Mouse (Mus musculus) ES-E14 (cell line): Measurements from ENCODE around the gene Ddx21. TPM values are rescaled to one million over a fixed set of nuclear protein-coding genes. Genes with fewer than 3 reads are reported as not detected.

Experiments
- DNase-seq: peaks from one replicate; pipeline ENCODE4 v3.0.0-alpha.2; 2013; ENCODE audit warnings: low read depth, low spot score
- H3K27ac ChIP-seq: 2 replicates; pipeline ENCODE4 v1.5.1; 2012; ENCODE audit warnings: low read depth, mild to moderate bottlenecking, low read length, moderate library complexity, mixed read lengths; ENCODE audit not compliant: poor library complexity, insufficient read depth, severe bottlenecking
- H3K36me3 ChIP-seq: 2 replicates; pipeline ENCODE4 v1.6.1; 2012; ENCODE audit warnings: mild to moderate bottlenecking, low read length, moderate library complexity, mixed read lengths; ENCODE audit not compliant: control insufficient read depth, poor library complexity, insufficient read depth, severe bottlenecking
- H3K4me1 ChIP-seq, 2 experiments: fragments of 150-350 bp in 1 of 2; sonication (generic) in 1 of 2; 2 replicates each; pipeline ENCODE4 v1.6.1; 2012; ENCODE audit warnings: low read length in 2 of 2, mild to moderate bottlenecking in 1 of 2, mixed read lengths in 1 of 2; ENCODE audit not compliant: control insufficient read depth in 2 of 2, insufficient read depth in 2 of 2, poor library complexity in 1 of 2
- H3K4me3 ChIP-seq, 2 experiments: fragments of 150-350 bp in 1 of 2; sonication (generic) in 1 of 2; 2 replicates each; pipeline ENCODE4 v1.5.1; 2012; ENCODE audit warnings: low read length in 2 of 2, low read depth in 1 of 2, mild to moderate bottlenecking in 1 of 2, mixed read lengths in 1 of 2; ENCODE audit not compliant: insufficient read depth in 1 of 2, poor library complexity in 1 of 2, severe bottlenecking in 1 of 2
- H3K9ac ChIP-seq: 2 replicates; pipeline ENCODE4 v1.6.1; 2012; ENCODE audit warnings: low read depth, mild to moderate bottlenecking, low read length, mixed read lengths; ENCODE audit not compliant: poor library complexity, insufficient read depth, severe bottlenecking
- H3K9me3 ChIP-seq: fragments of 150-350 bp; sonication (generic); 2 replicates; pipeline ENCODE4 v1.6.1; 2012; ENCODE audit warnings: low read depth, mild to moderate bottlenecking, low read length; ENCODE audit not compliant: control insufficient read depth, insufficient read depth
- CHD2 ChIP-seq: IDR thresholded peaks from 2 replicates; pipeline ENCODE4 v1.6.1; 2014; ENCODE audit warnings: mild to moderate bottlenecking, low read depth, low read length, inconsistent platforms
- HCFC1 ChIP-seq: IDR thresholded peaks from 2 replicates; pipeline ENCODE4 v1.6.1; 2012; ENCODE audit warnings: low read length, inconsistent platforms, borderline replicate concordance; ENCODE audit not compliant: insufficient read depth
- MAFK ChIP-seq: IDR thresholded peaks from 2 replicates; pipeline ENCODE4 v1.6.1; 2014; ENCODE audit warnings: mild to moderate bottlenecking, low read depth, low read length, inconsistent platforms; ENCODE audit not compliant: insufficient read depth
- ZC3H11A ChIP-seq: IDR thresholded peaks from 2 replicates; pipeline ENCODE4 v1.6.1; 2012; ENCODE audit warnings: low read depth, mild to moderate bottlenecking, inconsistent platforms, low read length, borderline replicate concordance
- ZNF384 ChIP-seq: IDR thresholded peaks from 2 replicates; pipeline ENCODE4 v1.6.1; 2012; ENCODE audit warnings: low read depth, low read length, inconsistent platforms
- in situ Hi-C, 2 experiments: fragments of 600-800 bp; cut with MboI; formaldehyde crosslinking; loops; one replicate each; pipeline ENCODE4 v1.15.1; 2025; ENCODE audit warnings: low sequenced_read_pairs in 2 of 2, inconsistent platforms in 1 of 2; ENCODE audit not compliant: unreplicated experiment in 2 of 2
- total RNA-seq: library from RNA; depleted of rRNA; stranded (reverse); fragments of 300-350 nt; gene quantifications from 2 replicates; pipeline ENCODE4 v1.2.3, GENCODE M21; 2012; rRNA removed

The Ddx21 gene
- total RNA-seq, 1 experiment: 185 TPM

GRCm38 (mm10) chr10:62542507-62542906 lies 59.6 kb downstream of the Ddx21 start:
- H3K27ac ChIP-seq: no peak overlapping the region
- no peaks in the 10 kb centered on the region for H3K4me1 ChIP-seq
- in situ Hi-C loops: no loop called here
- no peak overlapping the region for H3K4me3 ChIP-seq
- no peak for DNase-seq
- no peak overlapping the region for H3K9ac ChIP-seq
- TF ChIP-seq HCFC1: no peak
- TF ChIP-seq MAFK: no peak
- TF ChIP-seq CHD2: no peak
- no peak for TF ChIP-seq ZNF384
- TF ChIP-seq ZC3H11A: no peak
- no peaks in the 10 kb centered on the region for H3K36me3 ChIP-seq
- no peaks in the 10 kb centered on the region for H3K9me3 ChIP-seq

GRCm38 (mm10) chr10:62541499-62541898 lies 60.6 kb downstream of the Ddx21 start:
- DNase-seq: no peak
- Histone ChIP-seq H3K9me3 (no peaks in the 10 kb centered on the region), H3K27ac (no peak overlapping the region), H3K4me1 (no peaks in the 10 kb centered on the region), H3K36me3 (no peaks in the 10 kb centered on the region), H3K9ac (no peak overlapping the region), H3K4me3 (no peak overlapping the region)
- in situ Hi-C loops: no loop called here
- TF ChIP-seq HCFC1 (no peak), ZC3H11A (no peak), CHD2 (no peak), MAFK (no peak), ZNF384 (no peak)

- no peak overlapping the region for H3K27ac ChIP-seq
- in situ Hi-C loops: no loop called here
- H3K4me3 ChIP-seq: no peak overlapping the region
- H3K36me3 ChIP-seq: no peaks in the 10 kb centered on the region
- no peaks in the 10 kb centered on the region for H3K4me1 ChIP-seq
- TF ChIP-seq ZC3H11A (no peak), CHD2 (no peak), ZNF384 (no peak), HCFC1 (no peak), MAFK (no peak)
- H3K9ac ChIP-seq: no peak overlapping the region
- no peak for DNase-seq
- H3K9me3 ChIP-seq: no peaks in the 10 kb centered on the region
These were observed 61.3 kb downstream of the Ddx21 start for GRCm38 (mm10) chr10:62540800-62541199.

- no peak overlapping the region for H3K9ac ChIP-seq
- H3K27ac ChIP-seq: no peak overlapping the region
- no peaks in the 10 kb centered on the region for H3K9me3 ChIP-seq
- H3K4me3 ChIP-seq: no peak overlapping the region
- H3K4me1 ChIP-seq: no peaks in the 10 kb centered on the region
- H3K36me3 ChIP-seq: no peaks in the 10 kb centered on the region
- in situ Hi-C loops: no loop called here
- TF ChIP-seq ZC3H11A: no peak
- no peak for TF ChIP-seq HCFC1
- TF ChIP-seq ZNF384: no peak
- TF ChIP-seq MAFK: no peak
- no peak for TF ChIP-seq CHD2
- no peak for DNase-seq
These were observed 67.6 kb downstream of the Ddx21 start for GRCm38 (mm10) chr10:62534509-62534908.

GRCm38 (mm10) chr10:62532832-62533231 lies 69.2 kb downstream of the Ddx21 start:
- no peak for DNase-seq
- Histone ChIP-seq H3K36me3 (no peaks in the 10 kb centered on the region), H3K27ac (no peak overlapping the region; the same call in 1 of the 2 replicates), H3K9ac (no peak overlapping the region), H3K4me1 (no peaks in the 10 kb centered on the region), H3K4me3 (no peak overlapping the region), H3K9me3 (no peaks in the 10 kb centered on the region)
- TF ChIP-seq HCFC1 (no peak), ZNF384 (no peak), CHD2 (no peak), ZC3H11A (no peak), MAFK (no peak)
- in situ Hi-C loops: no loop called here

Other genes with a start within 250 kb of the Ddx21 start
- gene Hk1, start 222.4 kb downstream of the Ddx21 start, total RNA-seq: 18.8 and 22.6 TPM in 2 replicates
- 0.63 and 3.3 TPM in 2 replicates for gene Hkdc1, start 179.8 kb downstream of the Ddx21 start, total RNA-seq
- gene 4930507D05Rik, start 152.8 kb downstream of the Ddx21 start, total RNA-seq: 1.4 and 1.5 TPM in 2 replicates
- gene Supv3l1, start 152.5 kb downstream of the Ddx21 start, total RNA-seq: 50.0 and 54.7 TPM in 2 replicates
- 21.7 and 32.1 TPM in 2 replicates for gene Vps26a, start 115.5 kb downstream of the Ddx21 start, total RNA-seq
- 5.4 and 33.6 TPM in 2 replicates for gene Srgn, start 74.8 kb downstream of the Ddx21 start, total RNA-seq
- 12.7 and 17.3 TPM in 2 replicates for gene Kif1bp, start 23.8 kb downstream of the Ddx21 start, total RNA-seq
- 43.9 and 61.8 TPM in 2 replicates for gene Ddx50, start 48.9 kb upstream of the Ddx21 start, total RNA-seq
- 0.76 and 1.1 TPM in 2 replicates for gene Stox1, start 123.8 kb upstream of the Ddx21 start, total RNA-seq
- 63.2 and 70.9 TPM in 2 replicates for gene Ccar1, start 190.0 kb upstream of the Ddx21 start, total RNA-seq